Mouse (Mus musculus): ENCODE data around the gene Phactr3. TPM values are rescaled to one million over a fixed set of nuclear protein-coding genes. Genes with fewer than 3 reads are reported as not detected.

Phactr3 gene
- polyA plus RNA-seq, 1 experiment from 2014 or later: 0.39 TPM

GRCm38 (mm10) chr2:178175286-178175931 lies 56.6 kb downstream of the Phactr3 start:
- ATAC-seq (replicated peaks; ENCODE audit: low FRiP score, low read depth) (no peak), DNase-seq (ENCODE audit: low spot score) (peak; percentile 21)
- H3K4me1 ChIP-seq (replicated peaks; ENCODE audit: insufficient read depth, low read length): no peaks in the 10 kb centered on the region
- H3K4me2 ChIP-seq (ENCODE audit: low read length): no peak overlapping the region
- no peaks in the 10 kb centered on the region for H3K36me3 ChIP-seq (ENCODE audit: insufficient read depth, low read length)
- no peaks in the 10 kb centered on the region for H3K27me3 ChIP-seq (ENCODE audit: insufficient read depth, low read length)
- no peaks in the 10 kb centered on the region for H3K9me3 ChIP-seq (replicated peaks; ENCODE audit: low read length)
- no peak overlapping the region for H3K4me3 ChIP-seq (replicated peaks; ENCODE audit: low read depth, low read length)
- 35% methylated on average over 16 of the region's 16 CpGs for WGBS
- no peak overlapping the region for H3K9ac ChIP-seq (ENCODE audit: low read depth, low read length)
- H3K27ac ChIP-seq: no peak overlapping the region
- TF ChIP-seq CTCF (IDR thresholded peaks at IDR 0.05; ENCODE audit: low read depth): no peak

GRCm38 (mm10) chr2:178184251-178184650 lies 65.5 kb downstream of the Phactr3 start:
- H3K4me1 ChIP-seq (replicated peaks; ENCODE audit: insufficient read depth, low read length): no peaks in the 10 kb centered on the region
- no peaks in the 10 kb centered on the region for H3K9me3 ChIP-seq (replicated peaks; ENCODE audit: low read length)
- no peak for DNase-seq (ENCODE audit: low spot score)
- ATAC-seq (replicated peaks; ENCODE audit: low FRiP score, low read depth): no peak
- no peaks in the 10 kb centered on the region for H3K36me3 ChIP-seq (ENCODE audit: insufficient read depth, low read length)
- WGBS: 38% methylated on average over 5 of the region's 5 CpGs
- H3K9ac ChIP-seq (ENCODE audit: low read depth, low read length): no peak overlapping the region
- H3K27ac ChIP-seq: no peak overlapping the region
- no peaks in the 10 kb centered on the region for H3K27me3 ChIP-seq (ENCODE audit: insufficient read depth, low read length)
- no peak overlapping the region for H3K4me2 ChIP-seq (ENCODE audit: low read length)
- TF ChIP-seq CTCF (IDR thresholded peaks at IDR 0.05; ENCODE audit: low read depth): no peak
- H3K4me3 ChIP-seq (replicated peaks; ENCODE audit: low read depth, low read length): no peak overlapping the region

- peak; percentile 19 for DNase-seq (ENCODE audit: low spot score)
- H3K9me3 ChIP-seq (replicated peaks; ENCODE audit: low read length): no peaks in the 10 kb centered on the region
- 42% methylated on average over 6 of the region's 6 CpGs for WGBS
- no peaks in the 10 kb centered on the region for H3K27me3 ChIP-seq (ENCODE audit: insufficient read depth, low read length)
- no peak overlapping the region for H3K27ac ChIP-seq
- no peak for ATAC-seq (replicated peaks; ENCODE audit: low FRiP score, low read depth)
- no peak for TF ChIP-seq CTCF (IDR thresholded peaks at IDR 0.05; ENCODE audit: low read depth)
- H3K9ac ChIP-seq (ENCODE audit: low read depth, low read length): no peak overlapping the region
- no peak overlapping the region for H3K4me2 ChIP-seq (ENCODE audit: low read length)
- no peak overlapping the region for H3K4me3 ChIP-seq (replicated peaks; ENCODE audit: low read depth, low read length)
- no peaks in the 10 kb centered on the region for H3K36me3 ChIP-seq (ENCODE audit: insufficient read depth, low read length)
- H3K4me1 ChIP-seq (replicated peaks; ENCODE audit: insufficient read depth, low read length): no peaks in the 10 kb centered on the region
Observed at GRCm38 (mm10) chr2:178184862-178185261, 66.1 kb downstream of the Phactr3 start.

DNA sequence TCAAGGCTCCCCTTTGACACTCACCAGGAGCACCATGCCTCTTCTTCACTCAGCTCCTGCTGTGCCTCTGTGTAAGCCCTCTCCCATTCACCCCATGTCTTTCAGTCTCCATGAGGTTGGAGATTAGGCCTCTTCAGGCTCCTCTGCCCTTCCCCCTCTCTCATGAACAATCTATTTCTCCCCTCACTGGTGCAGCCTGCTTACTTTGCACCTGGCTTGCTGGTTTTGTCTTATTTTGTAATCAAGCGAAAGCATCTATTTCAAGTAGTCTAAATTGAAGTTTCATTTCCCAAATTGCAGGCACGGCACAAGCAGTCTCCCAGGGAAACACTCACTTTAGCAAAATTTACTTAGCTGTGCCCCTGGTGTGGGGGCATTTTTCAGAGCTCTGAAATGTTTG lies 70.2 kb downstream of the Phactr3 start:
- Histone ChIP-seq H3K27me3 (ENCODE audit: insufficient read depth, low read length) (no peaks in the 10 kb centered on the region), H3K27ac (no peak overlapping the region), H3K4me2 (ENCODE audit: low read length) (no peak overlapping the region), H3K4me3 (replicated peaks; ENCODE audit: low read depth, low read length) (no peak overlapping the region), H3K9ac (ENCODE audit: low read depth, low read length) (no peak overlapping the region), H3K9me3 (replicated peaks; ENCODE audit: low read length) (no peaks in the 10 kb centered on the region), H3K36me3 (ENCODE audit: insufficient read depth, low read length) (no peaks in the 10 kb centered on the region), H3K4me1 (replicated peaks; ENCODE audit: insufficient read depth, low read length) (no peaks in the 10 kb centered on the region)
- 77% methylated on average over 2 of the region's 2 CpGs for WGBS
- ATAC-seq (replicated peaks; ENCODE audit: low FRiP score, low read depth): no peak
- no peak for TF ChIP-seq CTCF (IDR thresholded peaks at IDR 0.05; ENCODE audit: low read depth)
- no peak for DNase-seq (ENCODE audit: low spot score)

DNA sequence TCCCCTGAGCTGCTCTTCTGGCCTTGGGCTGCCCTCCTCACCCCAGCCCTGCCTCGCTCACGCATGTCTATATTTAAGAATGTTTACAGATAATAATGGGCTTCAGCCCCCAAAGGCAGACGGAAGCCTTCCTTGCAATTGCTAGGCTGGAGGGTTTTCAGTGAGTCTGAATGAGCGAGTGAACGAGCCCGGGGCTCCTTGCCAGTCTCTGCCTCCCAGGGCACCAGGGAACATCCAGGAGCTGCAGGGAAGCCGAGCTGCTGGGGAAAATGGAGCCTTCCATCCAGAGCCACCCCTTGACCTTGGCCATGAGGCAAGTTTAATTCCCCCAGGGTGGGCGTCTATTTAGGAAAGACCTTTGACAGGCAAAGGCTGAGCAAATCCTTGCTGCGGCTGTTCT lies 74.1 kb downstream of the Phactr3 start:
- Histone ChIP-seq H3K27me3 (ENCODE audit: insufficient read depth, low read length) (no peaks in the 10 kb centered on the region), H3K4me2 (ENCODE audit: low read length) (no peak overlapping the region), H3K9me3 (replicated peaks; ENCODE audit: low read length) (no peaks in the 10 kb centered on the region), H3K9ac (ENCODE audit: low read depth, low read length) (no peak overlapping the region), H3K27ac (no peak overlapping the region), H3K4me1 (replicated peaks; ENCODE audit: insufficient read depth, low read length) (no peaks in the 10 kb centered on the region), H3K36me3 (ENCODE audit: insufficient read depth, low read length) (no peaks in the 10 kb centered on the region), H3K4me3 (replicated peaks; ENCODE audit: low read depth, low read length) (no peak overlapping the region)
- TF ChIP-seq CTCF (IDR thresholded peaks at IDR 0.05; ENCODE audit: low read depth): no peak
- WGBS: 48% methylated on average over 9 of the region's 9 CpGs
- ATAC-seq (replicated peaks; ENCODE audit: low FRiP score, low read depth) (no peak), DNase-seq (ENCODE audit: low spot score) (no peak)

GRCm38 (mm10) chr2:178193445-178193844 lies 74.7 kb downstream of the Phactr3 start:
- WGBS: 36% methylated on average over 2 of the region's 2 CpGs
- no peak for ATAC-seq (replicated peaks; ENCODE audit: low FRiP score, low read depth)

GRCm38 (mm10) chr2:178194908-178195307 lies 76.1 kb downstream of the Phactr3 start:
- TF ChIP-seq CTCF (IDR thresholded peaks at IDR 0.05; ENCODE audit: low read depth): no peak
- H3K9me3 ChIP-seq (replicated peaks; ENCODE audit: low read length): no peaks in the 10 kb centered on the region
- ATAC-seq (replicated peaks; ENCODE audit: low FRiP score, low read depth): no peak
- H3K9ac ChIP-seq (ENCODE audit: low read depth, low read length): no peak overlapping the region
- DNase-seq (ENCODE audit: low spot score): no peak
- WGBS: 43% methylated on average over 5 of the region's 5 CpGs
- no peak overlapping the region for H3K27ac ChIP-seq
- no peaks in the 10 kb centered on the region for H3K27me3 ChIP-seq (ENCODE audit: insufficient read depth, low read length)
- no peaks in the 10 kb centered on the region for H3K4me1 ChIP-seq (replicated peaks; ENCODE audit: insufficient read depth, low read length)
- H3K4me2 ChIP-seq (ENCODE audit: low read length): no peak overlapping the region
- H3K4me3 ChIP-seq (replicated peaks; ENCODE audit: low read depth, low read length): no peak overlapping the region
- H3K36me3 ChIP-seq (ENCODE audit: insufficient read depth, low read length): no peaks in the 10 kb centered on the region

More at GRCm38 (mm10) chr2:178193445-178193844, 74.7 kb downstream of the Phactr3 start:
- H3K27me3 ChIP-seq (ENCODE audit: insufficient read depth, low read length): no peaks in the 10 kb centered on the region
- no peak overlapping the region for H3K9ac ChIP-seq (ENCODE audit: low read depth, low read length)
- H3K36me3 ChIP-seq (ENCODE audit: insufficient read depth, low read length): no peaks in the 10 kb centered on the region
- no peak overlapping the region for H3K4me3 ChIP-seq (replicated peaks; ENCODE audit: low read depth, low read length)
- no peak overlapping the region for H3K27ac ChIP-seq
- no peaks in the 10 kb centered on the region for H3K9me3 ChIP-seq (replicated peaks; ENCODE audit: low read length)
- no peaks in the 10 kb centered on the region for H3K4me1 ChIP-seq (replicated peaks; ENCODE audit: insufficient read depth, low read length)
- no peak for TF ChIP-seq CTCF (IDR thresholded peaks at IDR 0.05; ENCODE audit: low read depth)
- no peak for DNase-seq (ENCODE audit: low spot score)
- H3K4me2 ChIP-seq (ENCODE audit: low read length): no peak overlapping the region
